Mouse (Mus musculus): ENCODE measurements around the gene Cntd1. TPM values are rescaled to one million over a fixed set of nuclear protein-coding genes. Genes with fewer than 3 reads are reported as not detected.

Gene Cntd1
- total RNA-seq, 2 experiments from 2014 or later = 0.15 to 0.23 TPM

- DNase-seq = peak; percentile 89 to 95
Measured at GRCm38 (mm10) chr11:101253613-101254389, 25.0 kb upstream of the Cntd1 start, which contains the start of gene Vps25. Vps25 (plus strand) TSS chr11:101253707.

GRCm38 (mm10) chr11:101255826-101256775, 22.7 kb upstream of the Cntd1 start:
- peak; percentile 74 to 80 for DNase-seq

- DNase-seq = peak; percentile 53 to 54
Measured at GRCm38 (mm10) chr11:101259261-101259712, 19.5 kb upstream of the Cntd1 start.

GRCm38 (mm10) chr11:101259948-101260825, 18.6 kb upstream of the Cntd1 start, which contains the start of gene Wnk4:
Wnk4 (plus strand) TSS chr11:101260567.
- peak; percentile 65 to 75 for DNase-seq

GRCm38 (mm10) chr11:101260826-101261380, 17.9 kb upstream of the Cntd1 start:
- DNase-seq = peak in 1 of 2 experiments; percentile 54

GRCm38 (mm10) chr11:101262272-101262967, 16.4 kb upstream of the Cntd1 start:
- DNase-seq = no peak

- no peak for DNase-seq
Measured at GRCm38 (mm10) chr11:101263138-101263988, 15.4 kb upstream of the Cntd1 start.

- DNase-seq = no peak
Measured at GRCm38 (mm10) chr11:101263989-101264280, 14.9 kb upstream of the Cntd1 start.

- DNase-seq = no peak
Measured at GRCm38 (mm10) chr11:101264954-101265471, 13.8 kb upstream of the Cntd1 start.

- no peak for DNase-seq
Measured at GRCm38 (mm10) chr11:101265906-101266305, 12.9 kb upstream of the Cntd1 start.

- DNase-seq = no peak
Measured at GRCm38 (mm10) chr11:101269577-101270116, 9.2 kb upstream of the Cntd1 start.

GRCm38 (mm10) chr11:101272446-101272845, 6.4 kb upstream of the Cntd1 start:
- no peak for DNase-seq

GRCm38 (mm10) chr11:101275309-101275708, 3.5 kb upstream of the Cntd1 start:
- no peak for DNase-seq

- no peak for DNase-seq
Measured at GRCm38 (mm10) chr11:101276319-101277070, 2.3 kb upstream of the Cntd1 start.

- DNase-seq = no peak
Measured at GRCm38 (mm10) chr11:101277381-101278222, 1.2 kb upstream of the Cntd1 start.

GRCm38 (mm10) chr11:101279193-101279569, 369 bp downstream of the Cntd1 start:
- no peak for DNase-seq

- DNase-seq = no peak
Measured at GRCm38 (mm10) chr11:101280837-101281236, 2.0 kb downstream of the Cntd1 start.

GRCm38 (mm10) chr11:101282896-101283295, 4.1 kb downstream of the Cntd1 start:
- DNase-seq = no peak
